Mouse (Mus musculus): ENCODE data around the gene Hpse. TPM values are rescaled to one million over a fixed set of nuclear protein-coding genes. Genes with fewer than 3 reads are reported as not detected.

Gene Hpse
- polyA plus RNA-seq, 1 experiment from 2014 or later, result 1.7 TPM

GRCm38 (mm10) chr5:100674711-100675376 lies 44.7 kb downstream of the Hpse start, which contains the start of gene Coq2:
TSS of gene Coq2 (minus strand) at chr5:100675140.
- Histone ChIP-seq H3K4me2 (ENCODE audit: low read depth) (peak within 1 kb of the TSS; percentile 76), H3K27ac (ENCODE audit: low read depth, low read length) (peak within 1 kb of the TSS; percentile 49; the same call in 1 of the 2 replicates), H3K36me3 (ENCODE audit: control insufficient read depth, insufficient read depth, low read length) (no peaks in the 10 kb centered on the region; the same call in 1 of the 2 replicates), H3K4me1 (ENCODE audit: control insufficient read depth, insufficient read depth, low read length) (no peaks in the 10 kb centered on the region; the same call in 1 of the 2 replicates), H3K4me3 (ENCODE audit: low read depth, low read length) (peak within 1 kb of the TSS; percentile 85), H3K9ac (ENCODE audit: low read length) (peak within 1 kb of the TSS; percentile 90), H3K27me3 (ENCODE audit: control insufficient read depth, insufficient read depth, low read length) (no peaks in the 10 kb centered on the region), H3K9me3 (ENCODE audit: control insufficient read depth, low read length) (no peaks in the 10 kb centered on the region)
- peak; percentile 89 for DNase-seq (ENCODE audit: low spot score)
- 14% methylated on average over 17 of the region's 17 CpGs for WGBS
- peak; percentile 69; the same call in 1 of the 2 replicates for ATAC-seq (ENCODE audit: insufficient read depth, low FRiP score, low TSS enrichment)

DNA sequence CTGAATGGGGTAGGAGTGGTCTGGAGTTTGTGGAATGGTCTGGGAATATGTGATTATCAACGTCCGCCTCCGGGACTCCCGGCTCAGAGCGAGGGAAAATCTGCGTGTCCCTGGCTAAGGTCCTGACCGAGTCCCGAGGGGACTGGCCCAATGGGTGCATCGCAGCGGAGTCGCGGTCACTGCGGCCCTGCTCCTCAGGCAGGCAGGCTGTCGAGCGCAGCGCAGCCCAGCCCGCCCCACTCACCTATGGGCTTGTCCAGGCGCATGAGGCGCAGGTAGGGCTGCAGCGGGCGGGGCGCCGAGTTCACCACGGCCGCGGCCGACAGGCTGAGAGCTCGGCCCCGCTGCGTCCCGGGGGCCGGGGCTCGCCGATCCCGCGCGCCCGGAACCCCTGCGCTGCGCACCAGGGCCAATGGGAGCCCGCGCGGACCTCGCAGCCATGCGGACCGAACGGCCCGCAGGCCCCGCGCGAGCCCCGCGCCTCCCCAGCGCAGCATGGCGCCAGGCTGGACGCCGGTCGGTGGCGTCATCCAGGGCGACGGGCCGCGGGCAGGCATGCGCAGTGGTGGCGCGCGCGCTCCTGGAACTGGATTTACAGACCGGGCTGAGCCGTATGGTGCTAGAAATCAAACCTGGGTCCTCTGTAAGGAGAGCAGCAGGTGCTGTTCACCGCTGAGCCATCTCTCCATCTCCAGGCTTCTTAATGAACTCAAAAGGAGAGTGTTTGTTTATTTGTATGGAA lies 45.6 kb downstream of the Hpse start:
- Histone ChIP-seq H3K9me3 (ENCODE audit: control insufficient read depth, low read length) (no peaks in the 10 kb centered on the region), H3K36me3 (ENCODE audit: control insufficient read depth, insufficient read depth, low read length) (no peaks in the 10 kb centered on the region; the same call in 1 of the 2 replicates), H3K27me3 (ENCODE audit: control insufficient read depth, insufficient read depth, low read length) (no peaks in the 10 kb centered on the region), H3K27ac (ENCODE audit: low read depth, low read length) (peak overlapping the region; percentile 49; the same call in 1 of the 2 replicates), H3K4me1 (ENCODE audit: control insufficient read depth, insufficient read depth, low read length) (no peaks in the 10 kb centered on the region; the same call in 1 of the 2 replicates), H3K4me3 (ENCODE audit: low read depth, low read length) (peak overlapping the region; percentile 85), H3K9ac (ENCODE audit: low read length) (peak overlapping the region; percentile 90), H3K4me2 (ENCODE audit: low read depth) (peak overlapping the region; percentile 76)
- ATAC-seq (ENCODE audit: insufficient read depth, low FRiP score, low TSS enrichment), result peak; percentile 95
- peak; percentile 90 for DNase-seq (ENCODE audit: low spot score)
- WGBS, result under 1% methylated on average over 51 of the region's 71 CpGs

DNA sequence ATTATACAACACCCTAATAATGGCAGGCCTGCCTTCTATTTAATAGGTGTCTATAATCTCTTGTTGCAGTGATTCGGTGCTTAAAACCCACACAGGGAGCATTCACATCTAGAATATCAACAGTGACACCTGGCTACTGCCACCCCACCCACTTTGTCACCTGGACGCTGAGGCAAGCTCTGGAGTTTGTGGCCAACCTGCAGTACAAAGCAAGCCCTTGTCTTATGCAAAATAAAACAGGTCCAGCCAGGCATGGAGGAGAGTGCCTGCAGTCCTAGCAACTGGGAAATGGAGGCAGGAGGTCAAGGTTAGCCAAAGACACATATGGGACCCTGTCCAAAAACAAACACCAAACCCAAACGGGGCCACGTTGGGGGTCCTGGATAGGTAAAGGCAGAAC lies 47.1 kb downstream of the Hpse start:
- no peaks in the 10 kb centered on the region; the same call in 1 of the 2 replicates for H3K36me3 ChIP-seq (ENCODE audit: control insufficient read depth, insufficient read depth, low read length)

DNA sequence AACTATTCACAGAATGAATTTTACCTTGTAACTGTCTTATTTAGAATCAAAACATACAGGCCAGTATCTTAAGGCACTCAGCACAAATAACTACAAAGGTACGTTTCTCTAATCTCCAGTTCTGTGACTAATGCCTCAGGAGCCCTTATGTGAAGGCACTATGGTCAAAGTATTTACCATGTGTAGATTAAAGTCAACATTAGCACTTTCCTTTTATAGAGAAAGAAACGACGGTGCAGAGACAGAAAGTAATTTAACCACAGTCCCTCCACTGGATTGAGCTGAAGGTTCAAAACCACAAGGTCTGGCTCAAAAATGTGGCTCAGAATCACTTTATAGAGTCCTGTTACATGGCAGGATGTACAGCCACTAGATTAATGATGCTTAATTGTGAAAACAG lies 47.6 kb downstream of the Hpse start:
- 76% methylated on average over 3 of the region's 3 CpGs for WGBS
- H3K27ac ChIP-seq (ENCODE audit: low read depth, low read length), result no peak overlapping the region
- ATAC-seq (ENCODE audit: insufficient read depth, low FRiP score, low TSS enrichment), result no peak

More for the DNA sequence above, 47.1 kb downstream of the Hpse start:
- Histone ChIP-seq H3K4me1 (ENCODE audit: control insufficient read depth, insufficient read depth, low read length) (no peaks in the 10 kb centered on the region; the same call in 1 of the 2 replicates), H3K9me3 (ENCODE audit: control insufficient read depth, low read length) (no peaks in the 10 kb centered on the region), H3K9ac (ENCODE audit: low read length) (no peak overlapping the region), H3K27me3 (ENCODE audit: control insufficient read depth, insufficient read depth, low read length) (no peaks in the 10 kb centered on the region), H3K4me3 (ENCODE audit: low read depth, low read length) (no peak overlapping the region), H3K27ac (ENCODE audit: low read depth, low read length) (no peak overlapping the region), H3K4me2 (ENCODE audit: low read depth) (no peak overlapping the region)
- ATAC-seq (ENCODE audit: insufficient read depth, low FRiP score, low TSS enrichment) (no peak), DNase-seq (ENCODE audit: low spot score) (no peak)
- WGBS, result 86% methylated on average over 4 of the region's 4 CpGs

GRCm38 (mm10) chr5:100671398-100671797 lies 48.1 kb downstream of the Hpse start:
- no peak for ATAC-seq (ENCODE audit: insufficient read depth, low FRiP score, low TSS enrichment)

More for the DNA sequence above, 47.6 kb downstream of the Hpse start:
- H3K36me3 ChIP-seq (ENCODE audit: control insufficient read depth, insufficient read depth, low read length), result no peaks in the 10 kb centered on the region; the same call in 1 of the 2 replicates
- H3K27me3 ChIP-seq (ENCODE audit: control insufficient read depth, insufficient read depth, low read length), result no peaks in the 10 kb centered on the region
- H3K4me1 ChIP-seq (ENCODE audit: control insufficient read depth, insufficient read depth, low read length), result no peaks in the 10 kb centered on the region; the same call in 1 of the 2 replicates
- no peak overlapping the region for H3K4me3 ChIP-seq (ENCODE audit: low read depth, low read length)
- no peak overlapping the region for H3K4me2 ChIP-seq (ENCODE audit: low read depth)
- DNase-seq (ENCODE audit: low spot score), result no peak
- no peak overlapping the region for H3K9ac ChIP-seq (ENCODE audit: low read length)
- no peaks in the 10 kb centered on the region for H3K9me3 ChIP-seq (ENCODE audit: control insufficient read depth, low read length)

GRCm38 (mm10) chr5:100666965-100667364 lies 52.6 kb downstream of the Hpse start:
- WGBS, result 82% methylated on average over 1 of the region's 1 CpGs
- DNase-seq (ENCODE audit: low spot score), result no peak

More at GRCm38 (mm10) chr5:100671398-100671797, 48.1 kb downstream of the Hpse start:
- 39% methylated on average over 5 of the region's 5 CpGs for WGBS
- Histone ChIP-seq H3K4me2 (ENCODE audit: low read depth) (no peak overlapping the region), H3K27me3 (ENCODE audit: control insufficient read depth, insufficient read depth, low read length) (no peaks in the 10 kb centered on the region), H3K9me3 (ENCODE audit: control insufficient read depth, low read length) (no peaks in the 10 kb centered on the region), H3K9ac (ENCODE audit: low read length) (no peak overlapping the region), H3K27ac (ENCODE audit: low read depth, low read length) (no peak overlapping the region), H3K4me1 (ENCODE audit: control insufficient read depth, insufficient read depth, low read length) (no peaks in the 10 kb centered on the region; the same call in 1 of the 2 replicates), H3K36me3 (ENCODE audit: control insufficient read depth, insufficient read depth, low read length) (no peaks in the 10 kb centered on the region; the same call in none of the 2 replicates), H3K4me3 (ENCODE audit: low read depth, low read length) (no peak overlapping the region)
- peak; percentile 67 for DNase-seq (ENCODE audit: low spot score)

GRCm38 (mm10) chr5:100663854-100664253 lies 55.7 kb downstream of the Hpse start:
- Histone ChIP-seq H3K4me1 (ENCODE audit: control insufficient read depth, insufficient read depth, low read length) (no peaks in the 10 kb centered on the region), H3K27me3 (ENCODE audit: control insufficient read depth, insufficient read depth, low read length) (no peaks in the 10 kb centered on the region), H3K27ac (ENCODE audit: low read depth, low read length) (no peak overlapping the region), H3K9me3 (ENCODE audit: control insufficient read depth, low read length) (no peaks in the 10 kb centered on the region), H3K36me3 (ENCODE audit: control insufficient read depth, insufficient read depth, low read length) (peaks cover 6% of the 10 kb centered on the region), H3K4me2 (ENCODE audit: low read depth) (no peak overlapping the region), H3K9ac (ENCODE audit: low read length) (no peak overlapping the region), H3K4me3 (ENCODE audit: low read depth, low read length) (no peak overlapping the region)
- DNase-seq (ENCODE audit: low spot score) (no peak), ATAC-seq (ENCODE audit: insufficient read depth, low FRiP score, low TSS enrichment) (no peak)
- WGBS, result 61% methylated on average over 5 of the region's 5 CpGs

More at GRCm38 (mm10) chr5:100666965-100667364, 52.6 kb downstream of the Hpse start:
- Histone ChIP-seq H3K36me3 (ENCODE audit: control insufficient read depth, insufficient read depth, low read length) (peaks cover 3% of the 10 kb centered on the region), H3K9ac (ENCODE audit: low read length) (no peak overlapping the region), H3K27ac (ENCODE audit: low read depth, low read length) (no peak overlapping the region), H3K4me3 (ENCODE audit: low read depth, low read length) (no peak overlapping the region), H3K4me2 (ENCODE audit: low read depth) (no peak overlapping the region), H3K9me3 (ENCODE audit: control insufficient read depth, low read length) (no peaks in the 10 kb centered on the region), H3K4me1 (ENCODE audit: control insufficient read depth, insufficient read depth, low read length) (no peaks in the 10 kb centered on the region), H3K27me3 (ENCODE audit: control insufficient read depth, insufficient read depth, low read length) (no peaks in the 10 kb centered on the region)
- no peak for ATAC-seq (ENCODE audit: insufficient read depth, low FRiP score, low TSS enrichment)

GRCm38 (mm10) chr5:100663011-100663410 lies 56.5 kb downstream of the Hpse start:
- H3K9me3 ChIP-seq (ENCODE audit: control insufficient read depth, low read length), result no peaks in the 10 kb centered on the region
- H3K4me3 ChIP-seq (ENCODE audit: low read depth, low read length), result no peak overlapping the region
- no peak overlapping the region for H3K9ac ChIP-seq (ENCODE audit: low read length)
- H3K36me3 ChIP-seq (ENCODE audit: control insufficient read depth, insufficient read depth, low read length), result peaks cover 6% of the 10 kb centered on the region
- H3K4me1 ChIP-seq (ENCODE audit: control insufficient read depth, insufficient read depth, low read length), result no peaks in the 10 kb centered on the region
- no peak overlapping the region for H3K4me2 ChIP-seq (ENCODE audit: low read depth)
- ATAC-seq (ENCODE audit: insufficient read depth, low FRiP score, low TSS enrichment) (no peak), DNase-seq (ENCODE audit: low spot score) (no peak)
- no peak overlapping the region for H3K27ac ChIP-seq (ENCODE audit: low read depth, low read length)
- WGBS, result 92% methylated on average over 6 of the region's 6 CpGs
- no peaks in the 10 kb centered on the region for H3K27me3 ChIP-seq (ENCODE audit: control insufficient read depth, insufficient read depth, low read length)

All from neural tube, embryonic 11.5 days (tissue).